Mouse (Mus musculus) G1E (cell line): ENCODE results near the gene Wdr46.

Source experiments
- CTCF ChIP-seq: IDR thresholded peaks from 2 replicates; pipeline ENCODE4 v1.5.1; 2012; ENCODE audit warnings: low read depth, low read length, inconsistent platforms, mixed read lengths
- GATA1 ChIP-seq: IDR thresholded peaks from 2 replicates; pipeline ENCODE4 v1.6.1; 2012; ENCODE audit warnings: borderline replicate concordance, low read length, inconsistent platforms, mixed read lengths
- POLR2AphosphoS5 ChIP-seq: IDR thresholded peaks from 2 replicates; pipeline ENCODE4 v1.6.1; 2012; ENCODE audit warnings: low read depth, low read length, inconsistent platforms; ENCODE audit not compliant: insufficient replicate concordance
- TAL1 ChIP-seq: conservative IDR thresholded peaks from 2 replicates; pipeline ENCODE4 v1.6.1; 2012; ENCODE audit warnings: low read depth, low read length, inconsistent platforms, mixed read lengths

- no peak for TF ChIP-seq CTCF
- no peak for TF ChIP-seq POLR2AphosphoS5
- TF ChIP-seq TAL1, result no peak
- no peak for TF ChIP-seq GATA1
These were observed 7.1 kb downstream of the Wdr46 start for GRCm38 (mm10) chr17:33947430-33948089.
